Mouse (Mus musculus) limb, embryonic 11.5 days (tissue): ENCODE measurements around the gene Mrpl34. TPM values are rescaled to one million over a fixed set of nuclear protein-coding genes. Genes with fewer than 3 reads are reported as not detected.

Experiments used
- ATAC-seq: fragments of 200-750 bp; cut with Nextera tagmentation; 2 replicates; pipeline ENCODE4 v1.8.0; 2017; ENCODE audit warnings: low read depth; ENCODE audit not compliant: insufficient number of reproducible peaks, low FRiP score, low TSS enrichment
- DNase-seq: peaks from one replicate; pipeline ENCODE4 v3.0.0-alpha.2; 2015; ENCODE audit warnings: low spot score
- H3K27ac ChIP-seq: fragments of 300-500 bp; sonication (generic); replicated peaks from 2 replicates; pipeline ENCODE4 v1.5.1; 2014; ENCODE audit warnings: low read depth, mild to moderate bottlenecking, low read length
- H3K27me3 ChIP-seq: fragments of 300-500 bp; sonication (generic); 2 replicates; pipeline ENCODE4 v1.6.1; 2014; ENCODE audit warnings: mild to moderate bottlenecking, low read length, mixed read lengths; ENCODE audit not compliant: control insufficient read depth, insufficient read depth
- H3K36me3 ChIP-seq: fragments of 300-500 bp; sonication (generic); 2 replicates; pipeline ENCODE4 v1.6.1; 2014; ENCODE audit warnings: mild to moderate bottlenecking, low read length, moderate library complexity, mixed read lengths; ENCODE audit not compliant: control insufficient read depth, insufficient read depth
- H3K4me1 ChIP-seq: fragments of 300-500 bp; sonication (generic); 2 replicates; pipeline ENCODE4 v1.6.1; 2014; ENCODE audit warnings: low read length, mixed read lengths; ENCODE audit not compliant: control insufficient read depth, insufficient read depth
- H3K4me2 ChIP-seq: fragments of 300-500 bp; sonication (generic); 2 replicates; pipeline ENCODE4 v1.6.1; 2014; ENCODE audit warnings: low read depth, mild to moderate bottlenecking, moderate library complexity; ENCODE audit not compliant: severe bottlenecking
- H3K4me3 ChIP-seq: fragments of 300-500 bp; sonication (generic); 2 replicates; pipeline ENCODE4 v1.5.1; 2014; ENCODE audit warnings: low read depth, low read length
- H3K9ac ChIP-seq: fragments of 300-500 bp; sonication (generic); 2 replicates; pipeline ENCODE4 v1.6.1; 2014; ENCODE audit warnings: mild to moderate bottlenecking, low read length
- H3K9me3 ChIP-seq: fragments of 300-500 bp; sonication (generic); 2 replicates; pipeline ENCODE4 v1.6.1; 2016; ENCODE audit warnings: low read length; ENCODE audit not compliant: control insufficient read depth
- WGBS: fragments of 180-500 bp; shearing (Covaris S2); extraction: QIAGEN DNeasy Blood & Tissue Kit; methylation state at CpG from one replicate; pipeline ENCODE4 v1.1.7; 2014; 5-methylcytosine and 5-hydroxymethylcytosine counted together
- polyA plus RNA-seq: library from polyadenylated mRNA; unstranded; fragments of >200 nt; fragmentation: Nextera tagmentation; extraction: Ambion mirVana; gene quantifications from 2 replicates; pipeline ENCODE4 v1.2.1, GENCODE M21; 2014

Mrpl34 gene
- polyA plus RNA-seq, 1 experiment from 2014 or later: 231 TPM

GRCm38 (mm10) chr8:71515043-71515442 is 50.3 kb downstream of the Mrpl34 start:
- no peak overlapping the region for H3K4me2 ChIP-seq
- H3K27me3 ChIP-seq: no peaks in the 10 kb centered on the region
- H3K9me3 ChIP-seq: no peaks in the 10 kb centered on the region
- DNase-seq (no peak), ATAC-seq (no peak)
- WGBS: 71% methylated on average over 5 of the region's 5 CpGs
- H3K27ac ChIP-seq: no peak overlapping the region
- no peak overlapping the region for H3K4me3 ChIP-seq
- H3K36me3 ChIP-seq: no peaks in the 10 kb centered on the region
- H3K9ac ChIP-seq: no peak overlapping the region
- no peaks in the 10 kb centered on the region for H3K4me1 ChIP-seq

Other genes with a start within 250 kb of the Mrpl34 start
- gene Myo9b, start 192.2 kb upstream of the Mrpl34 start, polyA plus RNA-seq: 23.0 and 25.3 TPM in 2 replicates
- gene Haus8, start 192.0 kb upstream of the Mrpl34 start, polyA plus RNA-seq: 66.8 and 70.3 TPM in 2 replicates
- gene Use1, start 98.1 kb upstream of the Mrpl34 start, polyA plus RNA-seq: 92.1 and 95.3 TPM in 2 replicates
- 2.7 and 3.1 TPM in 2 replicates for gene Ocel1, start 93.7 kb upstream of the Mrpl34 start, polyA plus RNA-seq
- 68.9 and 78.6 TPM in 2 replicates for gene Nr2f6, start 83.0 kb upstream of the Mrpl34 start, polyA plus RNA-seq
- 3.4 and 4.1 TPM in 2 replicates for gene Ushbp1, start 69.2 kb upstream of the Mrpl34 start, polyA plus RNA-seq
- 109 and 119 TPM in 2 replicates for gene Babam1, start 68.1 kb upstream of the Mrpl34 start, polyA plus RNA-seq
- 21.5 and 23.9 TPM in 2 replicates for gene Ankle1, start 58.9 kb upstream of the Mrpl34 start, polyA plus RNA-seq
- gene Abhd8, start 1.3 kb upstream of the Mrpl34 start, polyA plus RNA-seq: 38.7 and 43.4 TPM in 2 replicates
- gene Dda1, start 4.2 kb downstream of the Mrpl34 start, polyA plus RNA-seq: 115 TPM in 2 replicates
- gene Ano8, start 21.0 kb downstream of the Mrpl34 start, polyA plus RNA-seq: 3.0 and 4.2 TPM in 2 replicates
- gene Gtpbp3, start 23.1 kb downstream of the Mrpl34 start, polyA plus RNA-seq: 8.3 and 8.7 TPM in 2 replicates
- gene Plvap, start 46.8 kb downstream of the Mrpl34 start, polyA plus RNA-seq: 57.9 and 58.2 TPM in 2 replicates
- gene Ccdc194, start 60.8 kb downstream of the Mrpl34 start, polyA plus RNA-seq: 0.30 and 0.71 TPM in 2 replicates
- 1.7 and 1.8 TPM in 2 replicates for gene Bst2, start 72.5 kb downstream of the Mrpl34 start, polyA plus RNA-seq
- 66.5 and 74.2 TPM in 2 replicates for gene Mvb12a, start 78.0 kb downstream of the Mrpl34 start, polyA plus RNA-seq
- 0.27 TPM in 1 of 2 replicates, not detected in the other for gene Tmem221, start 93.9 kb downstream of the Mrpl34 start, polyA plus RNA-seq
- not detected in 2 replicates for gene Nxnl1, start 101.6 kb downstream of the Mrpl34 start, polyA plus RNA-seq
- 16.7 and 18.0 TPM in 2 replicates for gene Slc27a1, start 103.9 kb downstream of the Mrpl34 start, polyA plus RNA-seq
- 230 and 239 TPM in 2 replicates for gene Pgls, start 127.2 kb downstream of the Mrpl34 start, polyA plus RNA-seq
- 2.7 and 3.8 TPM in 2 replicates for gene Fam129c, start 132.7 kb downstream of the Mrpl34 start, polyA plus RNA-seq
- 46.6 and 49.8 TPM in 2 replicates for gene Colgalt1, start 146.0 kb downstream of the Mrpl34 start, polyA plus RNA-seq
- gene Unc13a, start 206.8 kb downstream of the Mrpl34 start, polyA plus RNA-seq: 0.50 and 0.59 TPM in 2 replicates
- 1.4 and 2.5 TPM in 2 replicates for gene Jak3, start 211.3 kb downstream of the Mrpl34 start, polyA plus RNA-seq
- gene Insl3, start 224.3 kb downstream of the Mrpl34 start, polyA plus RNA-seq: not detected in 2 replicates
- gene B3gnt3, start 236.8 kb downstream of the Mrpl34 start, polyA plus RNA-seq: 0.35 and 0.61 TPM in 2 replicates